Mouse (Mus musculus) heart, embryonic 11.5 days (tissue): ENCODE results near the gene Coasy. TPM values are rescaled to one million over a fixed set of nuclear protein-coding genes. Genes with fewer than 3 reads are reported as not detected.

ENCODE experiments used
- ATAC-seq: fragments of 200-750 bp; cut with Nextera tagmentation; replicated peaks from 2 replicates; pipeline ENCODE4 v1.8.0; 2017; ENCODE audit warnings: moderate library complexity; ENCODE audit not compliant: insufficient number of reproducible peaks, low FRiP score, low TSS enrichment
- H3K27ac ChIP-seq: fragments of 300-500 bp; sonication (generic); 2 replicates; pipeline ENCODE4 v1.5.1; 2014; ENCODE audit warnings: mild to moderate bottlenecking, low read depth, low read length
- H3K27me3 ChIP-seq: fragments of 300-500 bp; sonication (generic); 2 replicates; pipeline ENCODE4 v1.6.1; 2014; ENCODE audit warnings: mild to moderate bottlenecking, low read length, mixed read lengths; ENCODE audit not compliant: control insufficient read depth, insufficient read depth
- H3K36me3 ChIP-seq: fragments of 300-500 bp; sonication (generic); 2 replicates; pipeline ENCODE4 v1.6.1; 2014; ENCODE audit warnings: mild to moderate bottlenecking, low read length, moderate library complexity, mixed read lengths; ENCODE audit not compliant: control insufficient read depth, insufficient read depth
- H3K4me1 ChIP-seq: fragments of 300-500 bp; sonication (generic); 2 replicates; pipeline ENCODE4 v1.6.1; 2014; ENCODE audit warnings: low read length; ENCODE audit not compliant: control insufficient read depth, insufficient read depth
- H3K4me2 ChIP-seq: fragments of 300-500 bp; sonication (generic); 2 replicates; pipeline ENCODE4 v1.6.1; 2014; ENCODE audit warnings: mild to moderate bottlenecking, moderate library complexity
- H3K4me3 ChIP-seq: fragments of 300-500 bp; sonication (generic); 2 replicates; pipeline ENCODE4 v1.5.1; 2014; ENCODE audit warnings: low read depth, low read length
- H3K9ac ChIP-seq: fragments of 300-500 bp; sonication (generic); 2 replicates; pipeline ENCODE4 v1.6.1; 2014; ENCODE audit warnings: mild to moderate bottlenecking, low read depth, low read length, moderate library complexity
- H3K9me3 ChIP-seq: fragments of 300-500 bp; sonication (generic); replicated peaks from 2 replicates; pipeline ENCODE4 v1.6.1; 2016; ENCODE audit warnings: low read length; ENCODE audit not compliant: control insufficient read depth
- WGBS: fragments of 180-500 bp; shearing (Covaris S2); extraction: QIAGEN DNeasy Blood & Tissue Kit; methylation state at CpG from one replicate; pipeline ENCODE4 v1.1.7; 2014; ENCODE audit not compliant: insufficient replicate concordance; 5-methylcytosine and 5-hydroxymethylcytosine counted together
- polyA plus RNA-seq: library from polyadenylated mRNA; unstranded; fragments of >200 nt; fragmentation: Nextera tagmentation; extraction: Ambion mirVana; gene quantifications from 2 replicates; pipeline ENCODE4 v1.2.1, GENCODE M21; 2014

The Coasy gene
- 29.6 and 34.3 TPM in 2 replicates for polyA plus RNA-seq

DNA sequence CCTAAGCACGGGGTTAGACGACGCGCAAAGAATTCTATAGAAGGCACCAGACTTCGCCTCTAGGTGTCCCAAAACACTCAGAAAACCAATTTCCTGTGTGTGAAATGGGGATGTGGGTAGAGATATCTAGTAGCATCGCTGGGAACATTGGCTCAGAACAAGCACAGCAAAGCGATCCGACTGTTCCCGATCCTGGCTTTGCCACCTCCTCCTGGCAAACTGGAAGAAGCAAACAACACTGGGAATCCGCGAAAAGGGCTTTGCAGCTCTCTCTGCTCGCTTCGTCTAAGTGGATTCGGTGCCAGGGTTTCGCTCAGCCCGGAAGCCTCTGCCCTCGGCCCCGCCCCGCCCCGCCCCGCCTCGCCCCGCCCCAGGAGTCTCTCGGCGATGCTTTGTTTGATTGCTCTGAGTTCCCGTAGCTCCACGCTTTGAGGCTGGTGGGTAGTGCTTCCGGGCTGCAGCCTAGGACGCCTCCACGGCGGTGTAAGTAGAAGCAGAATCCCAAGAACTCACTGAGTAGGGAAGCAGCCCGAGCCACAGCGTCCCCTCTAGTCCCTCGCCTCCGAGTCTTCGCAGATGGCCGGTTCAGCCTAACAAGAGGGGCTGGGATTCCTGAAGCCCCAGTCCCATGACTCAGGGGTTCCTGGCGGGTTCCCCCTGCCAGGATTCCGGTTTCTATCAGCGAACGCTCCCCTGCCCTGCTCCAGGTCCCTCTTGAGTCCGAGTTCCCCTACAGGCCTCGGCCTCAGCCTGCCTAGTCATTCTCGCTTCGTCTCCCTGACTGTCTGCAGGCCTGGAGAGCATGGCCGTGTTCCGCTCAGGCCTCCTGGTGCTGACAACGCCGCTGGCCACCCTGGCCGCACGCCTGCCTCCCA lies at the start of gene Coasy:
Gene Coasy (plus strand): TSS at position 358 of the 875 bp plus-strand sequence.
- under 1% methylated on average over 51 of the region's 51 CpGs for WGBS
- H3K4me1 ChIP-seq, result peaks cover 22% of the 10 kb centered on the region

DNA sequence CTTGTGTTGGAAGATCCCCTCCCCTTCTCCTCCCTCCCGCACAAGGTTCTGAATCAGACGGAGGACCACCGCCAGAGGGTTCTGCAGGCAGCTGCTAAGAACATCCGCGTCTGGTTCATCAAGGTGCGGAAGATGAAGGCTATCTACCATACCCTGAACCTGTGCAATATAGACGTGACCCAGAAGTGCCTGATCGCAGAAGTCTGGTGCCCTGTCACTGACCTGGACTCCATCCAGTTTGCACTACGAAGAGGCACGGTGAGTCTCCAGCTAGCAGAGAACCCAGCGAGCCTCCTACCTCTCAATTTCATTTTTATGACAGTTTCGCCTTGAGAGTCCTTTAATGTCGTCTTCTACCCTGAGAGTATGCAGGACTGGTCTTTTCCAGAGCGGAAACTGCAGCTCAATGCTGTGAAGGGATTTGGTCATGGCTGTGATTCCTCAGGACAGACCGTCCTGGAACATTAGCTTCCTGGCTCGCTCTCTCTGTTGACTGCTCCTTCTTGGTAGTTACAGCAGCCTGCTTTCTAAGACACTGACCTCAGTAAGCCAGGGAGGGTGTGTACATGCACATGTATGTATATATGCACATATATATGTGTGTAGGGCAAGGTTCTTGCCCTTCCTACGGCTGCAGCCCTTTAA lies 48.4 kb upstream of the Coasy start:
- Histone ChIP-seq H3K9ac (no peak overlapping the region), H3K36me3 (peaks cover 25% of the 10 kb centered on the region), H3K4me2 (no peak overlapping the region), H3K27me3 (no peaks in the 10 kb centered on the region), H3K4me1 (peaks cover 11% of the 10 kb centered on the region), H3K27ac (no peak overlapping the region), H3K4me3 (no peak overlapping the region), H3K9me3 (no peaks in the 10 kb centered on the region)
- ATAC-seq, result no peak
- WGBS, result 93% methylated on average over 17 of the region's 17 CpGs

More for the DNA sequence above, at the start of gene Coasy:
- Histone ChIP-seq H3K27me3 (peaks cover 40% of the 10 kb centered on the region), H3K9me3 (no peaks in the 10 kb centered on the region), H3K4me3 (peak within 1 kb of the TSS; percentile 74), H3K9ac (peak within 1 kb of the TSS; percentile 90), H3K36me3 (peaks cover 7% of the 10 kb centered on the region; the same call in 1 of the 2 replicates), H3K4me2 (peak within 1 kb of the TSS; percentile 88), H3K27ac (peak within 1 kb of the TSS; percentile 83)
- ATAC-seq, result peak; percentile 86

DNA sequence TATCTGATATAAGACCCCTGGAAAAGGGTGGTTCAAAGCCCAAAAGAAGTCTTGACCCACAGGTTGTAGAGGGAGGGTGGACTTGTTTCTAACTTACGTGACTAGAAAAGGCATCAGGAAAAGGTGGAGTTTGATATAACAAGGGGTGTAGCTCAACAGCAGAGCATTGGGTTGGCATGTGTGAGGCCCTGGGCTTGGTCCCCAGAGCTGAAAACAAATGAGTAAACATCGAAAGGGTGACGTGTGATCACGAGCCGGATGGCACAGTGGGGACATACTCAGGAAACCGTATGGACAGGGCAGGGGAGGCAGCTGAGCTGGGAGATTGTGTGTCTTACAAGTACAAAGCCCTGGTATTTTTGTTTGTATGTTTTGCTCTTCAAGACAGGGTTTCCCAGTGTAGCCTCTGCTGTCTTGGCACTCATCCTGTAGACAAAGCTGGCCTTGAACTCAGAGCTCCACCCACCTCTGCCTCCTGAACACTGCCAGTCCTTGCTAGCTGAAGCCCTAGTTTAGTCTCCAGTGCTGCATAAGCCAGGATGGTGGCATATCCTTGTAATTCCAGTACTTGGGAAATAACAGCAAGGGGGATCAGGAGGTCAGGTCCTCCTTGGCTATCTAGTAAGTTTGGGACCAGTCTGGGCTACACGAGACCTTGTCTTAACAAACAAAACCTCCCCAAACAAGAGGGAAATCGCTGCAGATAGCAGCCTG lies 47.6 kb upstream of the Coasy start:
- Histone ChIP-seq H3K27me3 (no peaks in the 10 kb centered on the region), H3K4me1 (peaks cover 9% of the 10 kb centered on the region; the same call in 1 of the 2 replicates), H3K9me3 (no peaks in the 10 kb centered on the region), H3K4me2 (no peak overlapping the region), H3K27ac (no peak overlapping the region), H3K4me3 (no peak overlapping the region), H3K36me3 (peaks cover 25% of the 10 kb centered on the region), H3K9ac (no peak overlapping the region)
- 91% methylated on average over 8 of the region's 8 CpGs for WGBS
- ATAC-seq, result no peak

DNA sequence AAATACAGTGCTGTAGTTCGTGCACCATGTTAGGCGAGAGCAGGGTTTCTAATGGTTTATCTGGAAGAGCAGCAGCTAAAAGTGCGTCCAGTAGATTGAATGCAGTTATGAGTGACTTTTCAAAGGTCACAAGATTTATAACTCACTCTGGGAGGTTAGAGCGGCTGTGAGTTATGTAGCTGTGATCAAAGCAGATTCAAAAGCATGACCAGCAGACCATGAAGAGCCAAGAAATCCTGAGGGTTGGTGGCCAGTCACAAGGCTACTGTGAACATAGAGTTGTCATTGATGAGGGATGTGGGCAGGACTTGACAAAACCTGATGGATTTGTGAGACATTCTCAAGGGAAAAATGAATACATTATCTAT lies 47.1 kb upstream of the Coasy start:
- no peak for ATAC-seq
- Histone ChIP-seq H3K36me3 (peaks cover 30% of the 10 kb centered on the region), H3K9me3 (no peaks in the 10 kb centered on the region), H3K27me3 (no peaks in the 10 kb centered on the region), H3K9ac (no peak overlapping the region), H3K27ac (no peak overlapping the region), H3K4me2 (no peak overlapping the region), H3K4me3 (no peak overlapping the region), H3K4me1 (peaks cover 7% of the 10 kb centered on the region; the same call in 1 of the 2 replicates)
- WGBS, result 89% methylated on average over 4 of the region's 4 CpGs

DNA sequence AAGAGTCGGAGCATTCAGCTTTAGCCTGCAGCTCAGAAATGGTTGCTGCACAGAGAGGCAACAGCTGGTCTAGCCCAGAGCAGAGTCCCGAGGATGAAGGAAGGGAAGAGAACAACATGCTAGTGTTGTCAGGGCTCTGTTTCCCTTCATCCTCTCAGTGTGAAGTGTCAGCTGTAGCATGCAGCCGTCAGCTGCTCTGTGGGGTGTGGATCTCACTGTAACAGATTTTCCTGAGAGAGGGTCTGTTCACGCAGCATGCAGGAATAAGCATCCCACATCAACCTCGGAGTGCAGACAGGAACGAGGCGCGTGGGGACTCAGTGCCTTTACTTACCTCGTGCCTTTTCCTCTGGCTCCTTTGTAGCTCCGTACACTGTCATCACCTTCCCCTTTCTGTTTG lies 44.6 kb upstream of the Coasy start:
- ATAC-seq, result no peak
- H3K4me3 ChIP-seq, result no peak overlapping the region
- WGBS, result 73% methylated on average over 10 of the region's 10 CpGs
- no peaks in the 10 kb centered on the region for H3K27me3 ChIP-seq
- no peak overlapping the region for H3K27ac ChIP-seq
- no peaks in the 10 kb centered on the region for H3K9me3 ChIP-seq
- peaks cover 38% of the 10 kb centered on the region for H3K36me3 ChIP-seq
- H3K4me2 ChIP-seq, result no peak overlapping the region
- H3K9ac ChIP-seq, result no peak overlapping the region
- H3K4me1 ChIP-seq, result no peaks in the 10 kb centered on the region

DNA sequence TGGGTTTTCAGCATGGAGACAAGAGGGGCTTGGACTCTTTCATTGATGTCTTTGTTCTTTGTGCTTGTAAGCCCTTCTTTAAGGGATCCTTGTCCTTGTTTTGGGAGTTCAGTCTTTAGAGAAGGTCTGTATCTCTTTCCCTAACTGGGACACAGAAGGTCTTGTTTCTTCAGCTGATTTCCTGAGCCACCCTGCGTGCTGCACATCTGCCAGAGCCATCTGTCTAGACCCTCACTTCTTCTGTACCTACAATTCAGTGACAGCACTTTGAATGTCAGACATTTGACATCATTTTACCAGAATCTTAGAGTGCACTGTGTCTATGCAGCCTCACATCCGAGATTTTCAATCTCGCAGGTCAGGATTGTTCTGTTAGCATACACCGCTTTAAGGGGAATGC lies 36.5 kb upstream of the Coasy start:
- no peaks in the 10 kb centered on the region for H3K9me3 ChIP-seq
- 86% methylated on average over 4 of the region's 4 CpGs for WGBS
- H3K9ac ChIP-seq, result no peak overlapping the region
- peaks cover 5% of the 10 kb centered on the region; the same call in 1 of the 2 replicates for H3K4me1 ChIP-seq
- no peak overlapping the region for H3K27ac ChIP-seq
- no peak for ATAC-seq
- no peaks in the 10 kb centered on the region for H3K27me3 ChIP-seq
- no peak overlapping the region for H3K4me3 ChIP-seq
- no peak overlapping the region for H3K4me2 ChIP-seq
- H3K36me3 ChIP-seq, result peaks cover 47% of the 10 kb centered on the region

DNA sequence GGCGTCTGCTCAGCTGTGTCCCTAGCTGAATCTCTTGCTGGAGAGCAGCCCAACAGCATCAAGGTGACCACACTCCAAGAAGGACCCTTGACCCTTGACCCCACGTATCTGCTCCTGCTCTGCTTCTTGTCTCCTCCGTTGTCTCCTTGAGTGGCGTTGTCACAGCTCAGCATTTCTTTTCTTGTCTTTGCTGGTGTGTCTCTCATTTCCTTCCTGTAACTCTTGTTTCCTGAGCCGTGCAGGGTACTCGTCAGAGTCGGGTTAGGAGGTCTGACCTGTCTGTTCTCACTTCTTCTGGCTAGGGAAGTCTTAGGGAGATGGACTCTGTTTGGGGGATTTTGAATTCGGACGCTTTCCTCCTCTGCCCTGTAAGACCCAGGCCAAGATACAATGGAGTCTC lies 35.9 kb upstream of the Coasy start:
- H3K9me3 ChIP-seq, result no peaks in the 10 kb centered on the region
- no peak overlapping the region; the same call in 1 of the 2 replicates for H3K27ac ChIP-seq
- ATAC-seq, result no peak
- 42% methylated on average over 9 of the region's 9 CpGs for WGBS
- H3K36me3 ChIP-seq, result peaks cover 49% of the 10 kb centered on the region
- H3K9ac ChIP-seq, result no peak overlapping the region
- H3K4me3 ChIP-seq, result no peak overlapping the region
- no peaks in the 10 kb centered on the region for H3K27me3 ChIP-seq
- H3K4me2 ChIP-seq, result no peak overlapping the region
- peaks cover 5% of the 10 kb centered on the region; the same call in 1 of the 2 replicates for H3K4me1 ChIP-seq

DNA sequence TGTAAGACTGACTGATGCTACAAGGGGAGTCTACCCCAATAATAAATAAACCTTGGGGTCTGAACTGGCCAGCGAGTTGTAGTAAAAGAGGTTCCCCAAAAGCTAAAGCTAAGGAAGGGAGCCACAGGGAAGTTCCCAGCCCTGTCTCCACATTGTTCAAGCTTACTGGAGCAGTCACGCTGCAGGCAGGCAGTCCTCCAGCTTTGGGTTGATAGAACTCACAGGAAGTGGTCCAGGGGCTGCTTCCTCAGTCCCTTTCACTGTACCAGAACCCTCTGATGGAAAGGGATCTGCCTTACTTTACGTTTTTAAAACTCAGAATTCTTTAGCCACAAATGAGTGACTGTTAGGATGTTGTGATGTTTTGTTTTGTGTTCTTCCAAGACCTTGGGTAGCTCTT lies 34.9 kb upstream of the Coasy start:
- Histone ChIP-seq H3K4me1 (peaks cover 5% of the 10 kb centered on the region; the same call in 1 of the 2 replicates), H3K27ac (no peak overlapping the region), H3K4me3 (no peak overlapping the region), H3K9ac (no peak overlapping the region), H3K4me2 (no peak overlapping the region), H3K9me3 (no peaks in the 10 kb centered on the region), H3K36me3 (peaks cover 47% of the 10 kb centered on the region), H3K27me3 (no peaks in the 10 kb centered on the region)
- WGBS, result 71% methylated on average over 3 of the region's 3 CpGs
- ATAC-seq, result no peak
